Mouse (Mus musculus): ENCODE data around the gene Gbf1. TPM values are rescaled to one million over a fixed set of nuclear protein-coding genes. Genes with fewer than 3 reads are reported as not detected.

Gene Gbf1
- polyA plus RNA-seq, 1 experiment from 2014 or later, result 32.9 TPM

- peaks cover 9% of the 10 kb centered on the region; the same call in 1 of the 2 replicates for H3K4me1 ChIP-seq (replicated peaks; ENCODE audit: insufficient read depth, low read length)
- H3K9ac ChIP-seq (ENCODE audit: low read depth, low read length), result no peak overlapping the region
- H3K9me3 ChIP-seq (replicated peaks; ENCODE audit: low read length), result no peaks in the 10 kb centered on the region
- H3K27ac ChIP-seq, result no peak overlapping the region
- H3K36me3 ChIP-seq (ENCODE audit: insufficient read depth, low read length), result no peaks in the 10 kb centered on the region
- 53% methylated on average over 5 of the region's 5 CpGs for WGBS
- TF ChIP-seq CTCF (IDR thresholded peaks at IDR 0.05; ENCODE audit: low read depth), result no peak
- no peak for DNase-seq (ENCODE audit: low spot score)
- peaks cover 37% of the 10 kb centered on the region for H3K27me3 ChIP-seq (ENCODE audit: insufficient read depth, low read length)
- ATAC-seq (replicated peaks; ENCODE audit: low FRiP score, low read depth), result no peak
- H3K4me2 ChIP-seq (ENCODE audit: low read length), result no peak overlapping the region
- no peak overlapping the region for H3K4me3 ChIP-seq (replicated peaks; ENCODE audit: low read depth, low read length)
These were observed 171.4 kb downstream of the Gbf1 start for GRCm38 (mm10) chr19:46323716-46324115.

GRCm38 (mm10) chr19:46324366-46324765, 172.1 kb downstream of the Gbf1 start:
- no peak overlapping the region for H3K27ac ChIP-seq
- 61% methylated on average over 11 of the region's 11 CpGs for WGBS
- TF ChIP-seq CTCF (IDR thresholded peaks at IDR 0.05; ENCODE audit: low read depth), result no peak
- H3K4me1 ChIP-seq (replicated peaks; ENCODE audit: insufficient read depth, low read length), result peaks cover 14% of the 10 kb centered on the region
- no peaks in the 10 kb centered on the region for H3K36me3 ChIP-seq (ENCODE audit: insufficient read depth, low read length)
- no peak overlapping the region for H3K4me2 ChIP-seq (ENCODE audit: low read length)
- DNase-seq (ENCODE audit: low spot score) (no peak), ATAC-seq (replicated peaks; ENCODE audit: low FRiP score, low read depth) (no peak)
- H3K4me3 ChIP-seq (replicated peaks; ENCODE audit: low read depth, low read length), result no peak overlapping the region
- H3K9me3 ChIP-seq (replicated peaks; ENCODE audit: low read length), result no peaks in the 10 kb centered on the region
- peaks cover 32% of the 10 kb centered on the region for H3K27me3 ChIP-seq (ENCODE audit: insufficient read depth, low read length)
- H3K9ac ChIP-seq (ENCODE audit: low read depth, low read length), result no peak overlapping the region

GRCm38 (mm10) chr19:46324918-46325317, 172.6 kb downstream of the Gbf1 start:
- H3K27me3 ChIP-seq (ENCODE audit: insufficient read depth, low read length), result peaks cover 26% of the 10 kb centered on the region

GRCm38 (mm10) chr19:46326019-46326755, 173.9 kb downstream of the Gbf1 start:
- Histone ChIP-seq H3K9ac (ENCODE audit: low read depth, low read length) (no peak overlapping the region), H3K4me2 (ENCODE audit: low read length) (peak overlapping the region; percentile 89; the same call in 1 of the 2 replicates), H3K36me3 (ENCODE audit: insufficient read depth, low read length) (peaks cover 7% of the 10 kb centered on the region), H3K27me3 (ENCODE audit: insufficient read depth, low read length) (peaks cover 25% of the 10 kb centered on the region), H3K27ac (no peak overlapping the region), H3K4me3 (replicated peaks; ENCODE audit: low read depth, low read length) (no peak overlapping the region), H3K4me1 (replicated peaks; ENCODE audit: insufficient read depth, low read length) (peaks cover 19% of the 10 kb centered on the region), H3K9me3 (replicated peaks; ENCODE audit: low read length) (no peaks in the 10 kb centered on the region)
- DNase-seq (ENCODE audit: low spot score), result no peak
- WGBS, result 3% methylated on average over 29 of the region's 29 CpGs
- TF ChIP-seq CTCF (IDR thresholded peaks at IDR 0.05; ENCODE audit: low read depth), result no peak
- ATAC-seq (replicated peaks; ENCODE audit: low FRiP score, low read depth), result no peak

More at GRCm38 (mm10) chr19:46324918-46325317, 172.6 kb downstream of the Gbf1 start:
- 64% methylated on average over 5 of the region's 5 CpGs for WGBS
- no peak overlapping the region for H3K4me3 ChIP-seq (replicated peaks; ENCODE audit: low read depth, low read length)
- H3K36me3 ChIP-seq (ENCODE audit: insufficient read depth, low read length), result no peaks in the 10 kb centered on the region
- H3K4me1 ChIP-seq (replicated peaks; ENCODE audit: insufficient read depth, low read length), result peaks cover 19% of the 10 kb centered on the region
- DNase-seq (ENCODE audit: low spot score) (no peak), ATAC-seq (replicated peaks; ENCODE audit: low FRiP score, low read depth) (no peak)
- no peak overlapping the region for H3K4me2 ChIP-seq (ENCODE audit: low read length)
- H3K9ac ChIP-seq (ENCODE audit: low read depth, low read length), result no peak overlapping the region
- no peaks in the 10 kb centered on the region for H3K9me3 ChIP-seq (replicated peaks; ENCODE audit: low read length)
- no peak for TF ChIP-seq CTCF (IDR thresholded peaks at IDR 0.05; ENCODE audit: low read depth)
- H3K27ac ChIP-seq, result no peak overlapping the region

GRCm38 (mm10) chr19:46326756-46327305, 174.5 kb downstream of the Gbf1 start, which contains the start of gene Psd:
Gene Psd (minus strand): TSS chr19:46327156.
- peak within 1 kb of the TSS; percentile 70 for H3K9ac ChIP-seq (ENCODE audit: low read depth, low read length)
- H3K4me3 ChIP-seq (replicated peaks; ENCODE audit: low read depth, low read length), result peak within 1 kb of the TSS; percentile 58
- H3K4me1 ChIP-seq (replicated peaks; ENCODE audit: insufficient read depth, low read length), result peaks cover 19% of the 10 kb centered on the region
- TF ChIP-seq CTCF (IDR thresholded peaks at IDR 0.05; ENCODE audit: low read depth), result no peak
- DNase-seq (ENCODE audit: low spot score) (peak; percentile 32), ATAC-seq (replicated peaks; ENCODE audit: low FRiP score, low read depth) (no peak)
- peak within 1 kb of the TSS; percentile 89 for H3K4me2 ChIP-seq (ENCODE audit: low read length)
- no peaks in the 10 kb centered on the region for H3K9me3 ChIP-seq (replicated peaks; ENCODE audit: low read length)
- H3K27me3 ChIP-seq (ENCODE audit: insufficient read depth, low read length), result peaks cover 25% of the 10 kb centered on the region
- WGBS, result under 1% methylated on average over 35 of the region's 35 CpGs
- H3K27ac ChIP-seq, result peak within 1 kb of the TSS; percentile 84
- H3K36me3 ChIP-seq (ENCODE audit: insufficient read depth, low read length), result peaks cover 13% of the 10 kb centered on the region

GRCm38 (mm10) chr19:46327531-46328064, 175.3 kb downstream of the Gbf1 start:
- 32% methylated on average over 14 of the region's 14 CpGs for WGBS
- H3K9ac ChIP-seq (ENCODE audit: low read depth, low read length), result peak overlapping the region; percentile 70; the same call in 1 of the 2 replicates

More at GRCm38 (mm10) chr19:46327531-46328064, 175.3 kb downstream of the Gbf1 start:
- H3K27me3 ChIP-seq (ENCODE audit: insufficient read depth, low read length), result peaks cover 24% of the 10 kb centered on the region
- ATAC-seq (replicated peaks; ENCODE audit: low FRiP score, low read depth) (no peak), DNase-seq (ENCODE audit: low spot score) (no peak)
- TF ChIP-seq CTCF (IDR thresholded peaks at IDR 0.05; ENCODE audit: low read depth), result no peak
- peaks cover 16% of the 10 kb centered on the region for H3K36me3 ChIP-seq (ENCODE audit: insufficient read depth, low read length)
- no peaks in the 10 kb centered on the region for H3K9me3 ChIP-seq (replicated peaks; ENCODE audit: low read length)
- H3K4me1 ChIP-seq (replicated peaks; ENCODE audit: insufficient read depth, low read length), result peaks cover 19% of the 10 kb centered on the region
- H3K4me3 ChIP-seq (replicated peaks; ENCODE audit: low read depth, low read length), result peak overlapping the region; percentile 58
- H3K27ac ChIP-seq, result peak overlapping the region; percentile 84
- peak overlapping the region; percentile 89 for H3K4me2 ChIP-seq (ENCODE audit: low read length)

Data from kidney, postnatal 0 days (tissue).